Mouse (Mus musculus): ENCODE results near the gene Pdxp.
A peak's percentile ranks its signal among the peaks of the same experiment; 100 is the strongest.

Pdxp gene

GRCm38 (mm10) chr15:78899740-78900584 is 13.8 kb upstream of the Pdxp start, which contains the start of gene Sh3bp1:
Gene Sh3bp1, plus strand, starts transcription at chr15:78899768.
- no peak for DNase-seq (ENCODE audit: low read depth, low spot score)

DNA sequence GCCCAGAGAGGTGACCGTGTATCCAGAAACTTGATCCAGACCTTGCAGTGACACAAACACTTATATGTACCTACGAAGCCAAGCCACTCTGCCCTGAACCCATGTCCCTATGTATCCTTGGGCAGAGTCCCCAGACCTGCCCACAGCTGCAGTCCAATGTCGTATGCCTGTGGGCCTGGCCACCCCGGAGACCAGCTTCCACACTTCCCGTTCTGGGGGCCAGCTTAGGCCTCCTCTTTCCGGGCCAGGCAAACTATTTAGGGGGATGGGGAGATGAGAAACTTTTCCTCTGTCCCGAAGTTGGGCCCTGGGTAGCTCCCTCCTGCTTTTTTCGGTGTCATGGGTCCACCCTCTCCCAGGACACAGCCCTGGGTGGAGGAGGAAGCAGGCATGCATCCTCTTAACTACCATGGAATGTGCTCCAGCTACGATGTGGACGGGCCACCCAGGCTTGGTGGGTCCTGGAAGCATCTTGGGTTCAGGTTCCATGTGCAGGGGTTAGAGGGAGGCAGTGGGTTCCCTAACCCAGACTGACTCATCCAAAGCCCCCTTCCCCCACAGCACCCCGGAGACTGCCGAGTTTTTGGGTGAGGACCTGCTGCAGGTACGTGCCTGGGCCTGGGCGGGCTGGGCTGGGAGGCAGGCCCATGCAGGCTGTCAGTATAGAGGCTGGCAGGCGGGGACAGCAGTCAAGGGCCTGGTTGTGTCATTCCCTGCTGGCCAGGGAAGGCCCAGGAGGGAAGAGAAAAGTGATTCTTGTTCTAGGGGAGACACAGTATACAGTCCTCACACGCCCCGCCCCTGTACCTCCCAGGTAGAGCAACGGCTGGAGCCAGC is 12.9 kb upstream of the Pdxp start:
- DNase-seq (ENCODE audit: low read depth, low spot score) = no peak

- no peak for DNase-seq (ENCODE audit: low read depth, low spot score)
Observed at GRCm38 (mm10) chr15:78901422-78901789, 12.3 kb upstream of the Pdxp start.

GRCm38 (mm10) chr15:78903243-78903642 is 10.5 kb upstream of the Pdxp start:
- peak; percentile 76 for DNase-seq (ENCODE audit: low read depth, low spot score)

GRCm38 (mm10) chr15:78908399-78908798 is 5.3 kb upstream of the Pdxp start:
- no peak for DNase-seq (ENCODE audit: low read depth, low spot score)

DNA sequence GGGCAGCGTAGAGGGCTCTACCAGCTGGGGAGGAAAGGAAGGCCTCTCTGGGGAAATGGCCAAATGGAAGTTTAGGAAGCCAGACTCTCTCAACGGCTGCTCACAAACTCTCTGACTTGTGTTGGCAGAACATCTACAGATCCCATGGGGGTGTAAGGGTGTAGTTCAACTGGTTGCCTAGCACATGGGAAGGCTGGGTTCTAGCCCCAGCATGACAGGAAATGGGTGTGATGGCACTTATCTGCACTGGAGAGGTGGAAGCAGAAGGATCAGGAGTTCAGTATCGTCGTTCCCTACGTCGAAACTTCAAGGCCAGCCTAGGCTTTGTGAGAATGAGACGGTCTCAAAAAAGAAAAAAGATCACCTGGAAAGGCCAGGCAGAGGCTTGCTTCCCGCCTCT is 4.7 kb upstream of the Pdxp start:
- no peak for DNase-seq (ENCODE audit: low read depth, low spot score)

DNA sequence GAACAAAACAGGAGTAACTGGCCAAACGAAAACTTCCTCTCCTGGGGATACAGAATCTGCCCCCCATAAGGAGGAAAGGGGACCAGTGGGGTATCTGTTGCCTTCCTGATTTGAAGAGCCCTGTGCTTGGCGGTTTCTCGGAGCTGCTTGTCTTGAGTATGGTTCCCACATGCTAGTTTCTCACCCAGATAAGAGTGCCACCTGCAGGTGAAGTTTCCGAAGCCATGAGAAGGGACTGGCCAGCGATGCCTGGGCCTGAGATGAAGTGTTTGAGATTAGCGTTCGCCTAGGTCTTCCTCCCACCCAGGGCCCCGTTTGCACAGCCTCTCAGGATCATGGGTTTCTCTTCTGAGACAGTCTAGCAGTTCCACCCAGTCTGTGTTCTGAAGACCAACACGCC is 1.7 kb upstream of the Pdxp start:
- DNase-seq (ENCODE audit: low read depth, low spot score) = no peak

- no peak for DNase-seq (ENCODE audit: low read depth, low spot score)
Observed at GRCm38 (mm10) chr15:78914091-78914822, 538 bp downstream of the Pdxp start.

DNA sequence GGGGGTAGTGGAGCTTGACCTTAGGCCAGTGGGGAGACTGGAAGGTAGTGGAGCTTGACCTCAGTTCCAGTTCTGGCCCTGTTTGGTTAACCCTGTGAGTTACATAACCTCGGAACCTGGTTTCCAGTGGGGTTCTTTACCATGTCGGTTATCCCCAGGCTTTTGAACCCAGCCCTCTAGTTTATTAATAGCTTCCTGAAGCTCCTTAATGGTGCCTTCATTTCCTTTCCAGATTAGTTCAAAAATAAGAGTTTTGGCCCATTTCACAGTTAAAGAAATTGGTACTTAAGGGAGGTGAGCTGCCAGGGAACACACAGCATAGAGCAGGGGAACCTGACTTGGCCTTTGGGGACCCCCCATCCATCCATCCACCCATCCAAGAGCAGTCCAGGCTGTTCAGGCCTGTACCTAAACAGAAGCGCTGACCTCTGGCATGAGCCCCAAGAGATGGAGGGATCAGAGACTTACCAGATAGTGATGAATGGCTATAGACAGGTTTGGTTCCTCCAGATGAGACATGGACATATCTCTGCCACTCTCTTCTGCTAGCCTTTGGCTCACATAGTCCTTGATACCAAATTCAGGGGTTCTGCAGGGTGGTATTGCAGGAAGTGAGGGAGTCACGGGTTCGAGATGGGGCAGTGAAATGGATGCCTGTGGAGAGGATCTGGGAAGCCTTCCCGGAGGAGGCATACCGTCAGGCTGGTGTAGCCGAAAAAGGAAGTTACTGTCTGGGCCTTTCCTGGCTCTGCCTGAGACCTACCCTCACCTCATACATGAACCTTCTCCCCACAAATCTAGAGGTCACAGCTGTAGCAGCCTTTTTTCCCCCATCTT is 1.3 kb downstream of the Pdxp start:
- DNase-seq (ENCODE audit: low read depth, low spot score) = no peak

GRCm38 (mm10) chr15:78915660-78916017 is 1.9 kb downstream of the Pdxp start:
- DNase-seq (ENCODE audit: low read depth, low spot score) = peak; percentile 65

GRCm38 (mm10) chr15:78916052-78916826 is 2.5 kb downstream of the Pdxp start:
- no peak for DNase-seq (ENCODE audit: low read depth, low spot score)

- DNase-seq (ENCODE audit: low read depth, low spot score) = no peak
Observed at GRCm38 (mm10) chr15:78918126-78918525, 4.4 kb downstream of the Pdxp start.

- no peak for DNase-seq (ENCODE audit: low read depth, low spot score)
Observed at GRCm38 (mm10) chr15:78919914-78920313, 6.2 kb downstream of the Pdxp start.

GRCm38 (mm10) chr15:78922700-78923099 is 9.0 kb downstream of the Pdxp start:
- DNase-seq (ENCODE audit: low read depth, low spot score) = peak; percentile 76

GRCm38 (mm10) chr15:78923585-78923984 is 9.9 kb downstream of the Pdxp start:
- peak; percentile 69 for DNase-seq (ENCODE audit: low read depth, low spot score)

GRCm38 (mm10) chr15:78925129-78925528 is 11.4 kb downstream of the Pdxp start:
- DNase-seq (ENCODE audit: low read depth, low spot score) = no peak

DNA sequence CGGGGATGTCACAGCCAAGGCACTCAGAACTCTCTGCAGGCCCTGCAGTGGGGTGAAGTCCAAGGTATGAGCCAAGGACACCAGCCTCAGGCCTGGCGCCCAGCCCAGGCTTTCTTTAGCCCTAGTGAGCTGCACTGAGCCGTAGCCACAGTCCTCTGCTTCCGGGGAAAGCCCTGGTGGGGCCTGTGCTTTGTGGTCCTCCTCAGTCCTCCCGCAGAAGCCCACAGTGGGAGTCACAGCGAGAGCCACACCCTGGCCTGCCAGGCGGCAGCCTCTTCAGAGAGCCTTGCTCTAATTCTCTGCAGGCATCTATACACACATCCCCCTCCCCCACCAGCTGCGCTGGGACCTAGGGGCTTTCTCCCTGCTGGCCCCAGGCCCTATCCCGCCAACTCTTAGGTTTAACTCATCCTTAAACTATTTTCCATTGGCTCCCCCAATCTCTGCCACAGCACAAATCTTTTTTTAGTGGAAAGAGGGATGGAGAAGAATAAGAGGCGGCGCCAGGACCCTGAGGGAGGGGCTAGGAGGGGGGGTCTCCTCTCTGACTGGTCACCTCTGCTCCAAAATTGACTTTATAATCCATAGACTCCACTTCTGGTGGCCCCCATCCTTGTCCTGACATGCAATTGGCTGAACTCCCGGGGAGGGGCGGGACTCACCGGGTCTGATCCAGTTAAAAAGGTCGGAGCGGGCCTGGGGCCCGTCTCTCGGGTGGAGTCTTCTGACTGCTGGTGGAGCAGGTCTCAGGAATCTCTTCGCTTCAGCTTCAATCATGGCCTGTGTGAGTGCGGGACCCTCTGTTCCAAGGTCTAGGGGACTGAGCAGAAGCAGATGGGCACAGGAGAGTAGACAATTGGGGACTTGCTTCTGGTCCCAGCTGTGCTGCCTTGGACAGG is 12.6 kb downstream of the Pdxp start, which contains the start of gene Lgals1:
TSS of gene Lgals1 (plus strand) at position 705 of the 899 bp plus-strand sequence.
- no peak for DNase-seq (ENCODE audit: low read depth, low spot score)

GRCm38 (mm10) chr15:78927021-78927787 is 13.5 kb downstream of the Pdxp start:
- DNase-seq (ENCODE audit: low read depth, low spot score) = no peak
